Mouse (Mus musculus): ENCODE results near the gene G3bp2. TPM values are rescaled to one million over a fixed set of nuclear protein-coding genes. Genes with fewer than 3 reads are reported as not detected.

Gene G3bp2
- polyA plus RNA-seq, 1 experiment from 2014 or later = 122 TPM

GRCm38 (mm10) chr5:92106327-92107125, 23.0 kb upstream of the G3bp2 start:
- ATAC-seq (replicated peaks; ENCODE audit: extremely low read depth, insufficient read depth, low FRiP score) = 0 out of 2 replicates have a peak, but pooled peaks have one; percentile 28

DNA sequence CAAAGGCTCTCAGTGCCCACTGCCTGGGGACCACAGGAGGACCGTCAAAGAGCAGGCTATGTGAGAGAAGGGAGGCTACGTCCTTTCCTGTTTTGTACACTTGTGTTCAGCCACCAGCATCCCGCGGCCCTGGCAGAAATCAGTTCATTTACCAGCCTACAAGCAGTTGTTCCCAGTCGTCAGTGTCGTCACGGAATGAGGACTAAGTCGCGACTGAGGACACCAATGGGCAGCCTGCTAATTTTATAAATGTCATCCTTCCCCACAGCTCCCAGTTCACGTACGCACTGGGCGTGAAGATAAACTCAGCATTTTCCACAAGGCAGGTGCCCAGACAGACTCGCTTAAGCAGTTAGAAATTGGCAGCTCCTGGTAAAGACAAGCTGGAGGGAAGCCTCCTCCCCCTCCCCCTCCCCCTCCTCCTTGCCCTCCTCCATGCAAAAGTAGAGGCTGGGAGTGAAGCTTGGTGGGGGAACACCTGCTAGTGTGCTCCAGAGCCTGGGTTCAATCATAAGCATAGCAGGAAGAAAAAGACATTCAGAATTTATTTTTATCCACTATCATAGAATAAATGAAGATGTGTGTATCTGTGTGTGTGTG, 20.4 kb upstream of the G3bp2 start:
- Histone ChIP-seq H3K27ac (ENCODE audit: low read length) (peak overlapping the region; percentile 25; the same call in 1 of the 2 replicates), H3K36me3 (ENCODE audit: control insufficient read depth, insufficient read depth) (no peaks in the 10 kb centered on the region), H3K4me3 (ENCODE audit: low read length) (no peak overlapping the region), H3K9ac (ENCODE audit: low read length) (no peak overlapping the region), H3K27me3 (ENCODE audit: control insufficient read depth, insufficient read depth, low read length) (no peaks in the 10 kb centered on the region), H3K4me1 (ENCODE audit: control insufficient read depth, insufficient read depth, low read length) (peaks cover 22% of the 10 kb centered on the region), H3K9me3 (replicated peaks; ENCODE audit: control insufficient read depth, low read length) (no peaks in the 10 kb centered on the region), H3K4me2 (ENCODE audit: low read depth, low read length) (peak overlapping the region; percentile 30; the same call in 1 of the 2 replicates)
- ATAC-seq (replicated peaks; ENCODE audit: extremely low read depth, insufficient read depth, low FRiP score) = no peak
- WGBS = 44% methylated on average over 13 of the region's 13 CpGs

More at GRCm38 (mm10) chr5:92106327-92107125, 23.0 kb upstream of the G3bp2 start:
- Histone ChIP-seq H3K4me1 (ENCODE audit: control insufficient read depth, insufficient read depth, low read length) (peaks cover 22% of the 10 kb centered on the region), H3K4me3 (ENCODE audit: low read length) (no peak overlapping the region), H3K9ac (ENCODE audit: low read length) (no peak overlapping the region), H3K9me3 (replicated peaks; ENCODE audit: control insufficient read depth, low read length) (no peaks in the 10 kb centered on the region), H3K4me2 (ENCODE audit: low read depth, low read length) (peak overlapping the region; percentile 32; the same call in 1 of the 2 replicates), H3K27ac (ENCODE audit: low read length) (peak overlapping the region; percentile 42; the same call in 1 of the 2 replicates), H3K27me3 (ENCODE audit: control insufficient read depth, insufficient read depth, low read length) (no peaks in the 10 kb centered on the region), H3K36me3 (ENCODE audit: control insufficient read depth, insufficient read depth) (no peaks in the 10 kb centered on the region)
- WGBS = 39% methylated on average over 10 of the region's 10 CpGs

DNA sequence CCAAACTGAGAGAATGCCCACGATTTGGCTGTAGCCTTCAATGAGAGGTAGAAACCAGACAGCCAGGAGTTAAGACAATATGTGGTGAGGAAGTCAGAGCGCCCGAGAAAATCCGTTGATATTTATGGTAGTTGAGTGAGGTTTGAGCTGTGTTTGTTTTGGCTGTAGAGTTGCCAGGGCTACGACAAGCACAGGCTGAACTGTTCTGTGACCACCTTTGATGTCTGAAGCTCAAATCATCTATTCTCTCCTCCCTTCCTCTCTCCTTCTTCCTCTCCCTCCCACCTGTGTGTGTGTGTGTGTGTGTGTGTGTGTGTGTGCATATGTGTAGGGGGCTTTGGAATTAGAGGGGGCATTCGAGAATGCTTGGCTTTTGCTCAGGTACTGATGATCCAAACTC, 19.5 kb upstream of the G3bp2 start:
- Histone ChIP-seq H3K36me3 (ENCODE audit: control insufficient read depth, insufficient read depth) (no peaks in the 10 kb centered on the region), H3K9me3 (replicated peaks; ENCODE audit: control insufficient read depth, low read length) (no peaks in the 10 kb centered on the region), H3K4me3 (ENCODE audit: low read length) (no peak overlapping the region), H3K4me2 (ENCODE audit: low read depth, low read length) (0 out of 2 replicates have a peak overlapping the region, but pooled peaks have one; percentile 18), H3K27me3 (ENCODE audit: control insufficient read depth, insufficient read depth, low read length) (no peaks in the 10 kb centered on the region), H3K4me1 (ENCODE audit: control insufficient read depth, insufficient read depth, low read length) (peaks cover 22% of the 10 kb centered on the region), H3K27ac (ENCODE audit: low read length) (no peak overlapping the region), H3K9ac (ENCODE audit: low read length) (no peak overlapping the region)
- ATAC-seq (replicated peaks; ENCODE audit: extremely low read depth, insufficient read depth, low FRiP score) = 0 out of 2 replicates have a peak, but pooled peaks have one; percentile 40
- WGBS = 19% methylated on average over 6 of the region's 6 CpGs

GRCm38 (mm10) chr5:92101601-92102000, 18.1 kb upstream of the G3bp2 start:
- Histone ChIP-seq H3K4me3 (ENCODE audit: low read length) (no peak overlapping the region), H3K27me3 (ENCODE audit: control insufficient read depth, insufficient read depth, low read length) (no peaks in the 10 kb centered on the region), H3K9me3 (replicated peaks; ENCODE audit: control insufficient read depth, low read length) (no peaks in the 10 kb centered on the region), H3K36me3 (ENCODE audit: control insufficient read depth, insufficient read depth) (no peaks in the 10 kb centered on the region), H3K9ac (ENCODE audit: low read length) (no peak overlapping the region), H3K27ac (ENCODE audit: low read length) (no peak overlapping the region), H3K4me2 (ENCODE audit: low read depth, low read length) (no peak overlapping the region), H3K4me1 (ENCODE audit: control insufficient read depth, insufficient read depth, low read length) (peaks cover 19% of the 10 kb centered on the region)
- no peak for ATAC-seq (replicated peaks; ENCODE audit: extremely low read depth, insufficient read depth, low FRiP score)
- 75% methylated on average over 8 of the region's 8 CpGs for WGBS

- Histone ChIP-seq H3K4me1 (ENCODE audit: control insufficient read depth, insufficient read depth, low read length) (peaks cover 10% of the 10 kb centered on the region), H3K27me3 (ENCODE audit: control insufficient read depth, insufficient read depth, low read length) (no peaks in the 10 kb centered on the region), H3K36me3 (ENCODE audit: control insufficient read depth, insufficient read depth) (no peaks in the 10 kb centered on the region), H3K4me2 (ENCODE audit: low read depth, low read length) (no peak overlapping the region), H3K9ac (ENCODE audit: low read length) (no peak overlapping the region), H3K4me3 (ENCODE audit: low read length) (no peak overlapping the region), H3K27ac (ENCODE audit: low read length) (no peak overlapping the region), H3K9me3 (replicated peaks; ENCODE audit: control insufficient read depth, low read length) (no peaks in the 10 kb centered on the region)
- no peak for ATAC-seq (replicated peaks; ENCODE audit: extremely low read depth, insufficient read depth, low FRiP score)
- 67% methylated on average over 13 of the region's 13 CpGs for WGBS
Measured at GRCm38 (mm10) chr5:92098351-92099109, 15.0 kb upstream of the G3bp2 start.

- Histone ChIP-seq H3K36me3 (ENCODE audit: control insufficient read depth, insufficient read depth) (no peaks in the 10 kb centered on the region), H3K4me3 (ENCODE audit: low read length) (no peak overlapping the region), H3K9ac (ENCODE audit: low read length) (no peak overlapping the region), H3K27ac (ENCODE audit: low read length) (no peak overlapping the region), H3K4me1 (ENCODE audit: control insufficient read depth, insufficient read depth, low read length) (peaks cover 2% of the 10 kb centered on the region), H3K27me3 (ENCODE audit: control insufficient read depth, insufficient read depth, low read length) (no peaks in the 10 kb centered on the region), H3K4me2 (ENCODE audit: low read depth, low read length) (no peak overlapping the region), H3K9me3 (replicated peaks; ENCODE audit: control insufficient read depth, low read length) (no peaks in the 10 kb centered on the region)
- 92% methylated on average over 4 of the region's 4 CpGs for WGBS
- ATAC-seq (replicated peaks; ENCODE audit: extremely low read depth, insufficient read depth, low FRiP score) = no peak
Measured at GRCm38 (mm10) chr5:92097779-92098178, 14.3 kb upstream of the G3bp2 start.

GRCm38 (mm10) chr5:92096786-92097185, 13.3 kb upstream of the G3bp2 start:
- no peak for ATAC-seq (replicated peaks; ENCODE audit: extremely low read depth, insufficient read depth, low FRiP score)
- Histone ChIP-seq H3K4me2 (ENCODE audit: low read depth, low read length) (no peak overlapping the region), H3K36me3 (ENCODE audit: control insufficient read depth, insufficient read depth) (no peaks in the 10 kb centered on the region), H3K27ac (ENCODE audit: low read length) (no peak overlapping the region), H3K9me3 (replicated peaks; ENCODE audit: control insufficient read depth, low read length) (no peaks in the 10 kb centered on the region), H3K9ac (ENCODE audit: low read length) (no peak overlapping the region), H3K27me3 (ENCODE audit: control insufficient read depth, insufficient read depth, low read length) (no peaks in the 10 kb centered on the region), H3K4me1 (ENCODE audit: control insufficient read depth, insufficient read depth, low read length) (no peaks in the 10 kb centered on the region), H3K4me3 (ENCODE audit: low read length) (no peak overlapping the region)
- 84% methylated on average over 6 of the region's 6 CpGs for WGBS

DNA sequence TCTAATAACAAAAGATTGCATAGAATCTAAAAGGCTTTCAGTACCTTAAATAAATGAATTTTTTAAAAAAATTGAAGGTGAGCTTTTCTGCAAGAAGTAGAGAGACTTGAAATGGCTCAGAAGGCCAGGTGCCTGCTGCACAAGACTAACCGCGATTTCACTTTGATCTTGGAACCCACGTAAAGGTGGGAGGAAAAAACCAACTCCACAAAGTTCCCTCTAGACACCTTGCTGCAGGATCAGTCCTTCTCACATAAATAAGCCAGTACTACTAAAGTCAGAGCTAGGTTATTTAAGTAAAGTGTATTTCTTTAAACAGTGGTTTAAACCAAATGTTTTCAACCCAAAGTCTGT, 10.5 kb upstream of the G3bp2 start:
- no peaks in the 10 kb centered on the region for H3K27me3 ChIP-seq (ENCODE audit: control insufficient read depth, insufficient read depth, low read length)
- no peaks in the 10 kb centered on the region for H3K9me3 ChIP-seq (replicated peaks; ENCODE audit: control insufficient read depth, low read length)
- H3K4me3 ChIP-seq (ENCODE audit: low read length) = no peak overlapping the region
- no peaks in the 10 kb centered on the region for H3K4me1 ChIP-seq (ENCODE audit: control insufficient read depth, insufficient read depth, low read length)
- H3K36me3 ChIP-seq (ENCODE audit: control insufficient read depth, insufficient read depth) = no peaks in the 10 kb centered on the region
- WGBS = 81% methylated on average over 3 of the region's 3 CpGs
- no peak overlapping the region for H3K27ac ChIP-seq (ENCODE audit: low read length)
- H3K4me2 ChIP-seq (ENCODE audit: low read depth, low read length) = no peak overlapping the region; the same call in 1 of the 2 replicates
- no peak for ATAC-seq (replicated peaks; ENCODE audit: extremely low read depth, insufficient read depth, low FRiP score)
- no peak overlapping the region for H3K9ac ChIP-seq (ENCODE audit: low read length)
